Mouse (Mus musculus) midbrain, embryonic 13.5 days (tissue): ENCODE measurements at regions not wholly inside any gene's neighbourhood (a gene's known extent, or its start where the extent isn't known, plus 50 kb on each side); places are given as distances from the start of the nearest gene placed in this dataset.

Experiments
- ATAC-seq: fragments of 200-750 bp; cut with Nextera tagmentation; 2 replicates; pipeline ENCODE4 v1.8.0; 2017; ENCODE audit warnings: mild to moderate bottlenecking, moderate TSS enrichment, moderate library complexity
- H3K27ac ChIP-seq: fragments of 300-500 bp; sonication (generic); 2 replicates; pipeline ENCODE4 v1.5.1; 2015; ENCODE audit warnings: inconsistent platforms, mild to moderate bottlenecking, moderate library complexity
- H3K27me3 ChIP-seq: fragments of 300-500 bp; sonication (generic); 2 replicates; pipeline ENCODE4 v1.6.1; 2015; ENCODE audit warnings: mild to moderate bottlenecking, inconsistent platforms
- H3K36me3 ChIP-seq: fragments of 300-500 bp; sonication (generic); 2 replicates; pipeline ENCODE4 v1.6.1; 2015; ENCODE audit warnings: mild to moderate bottlenecking, inconsistent platforms
- H3K4me1 ChIP-seq: fragments of 300-500 bp; sonication (generic); replicated peaks from 2 replicates; pipeline ENCODE4 v1.6.1; 2015; ENCODE audit warnings: inconsistent platforms
- H3K4me2 ChIP-seq: fragments of 300-500 bp; sonication (generic); replicated peaks from 2 replicates; pipeline ENCODE4 v1.6.1; 2015; ENCODE audit warnings: moderate library complexity, mild to moderate bottlenecking, inconsistent platforms
- H3K4me3 ChIP-seq: fragments of 300-500 bp; sonication (generic); replicated peaks from 2 replicates; pipeline ENCODE4 v1.5.1; 2015; ENCODE audit warnings: mild to moderate bottlenecking, inconsistent platforms
- H3K9ac ChIP-seq: fragments of 300-500 bp; sonication (generic); replicated peaks from 2 replicates; pipeline ENCODE4 v1.6.1; 2015; ENCODE audit warnings: mild to moderate bottlenecking, inconsistent platforms
- H3K9me3 ChIP-seq: fragments of 300-500 bp; sonication (generic); 2 replicates; pipeline ENCODE4 v1.6.1; 2016; ENCODE audit warnings: mild to moderate bottlenecking, inconsistent platforms
- WGBS: fragments of 180-500 bp; shearing (Covaris S2); methylation state at CpG from one replicate; pipeline ENCODE4 v1.1.7; 2015; 5-methylcytosine and 5-hydroxymethylcytosine counted together

DNA sequence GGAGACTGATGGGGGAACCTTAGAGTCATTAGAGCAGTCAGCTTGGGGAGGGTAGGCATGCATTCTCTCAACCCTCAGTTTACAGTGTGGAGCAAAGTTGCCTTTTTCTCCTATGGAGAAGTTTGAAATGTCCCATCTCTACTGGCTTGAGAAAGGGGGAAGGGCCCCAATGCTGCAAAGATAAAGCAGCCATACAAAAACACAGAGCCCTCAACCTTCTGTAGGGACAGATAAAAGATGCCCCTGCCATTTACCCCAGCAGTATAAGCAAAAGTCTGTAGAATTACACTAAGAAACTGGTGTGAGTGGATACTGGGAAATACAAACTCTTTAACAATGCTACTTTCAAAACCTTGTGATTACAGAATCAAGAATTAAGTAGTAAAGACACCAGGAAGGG lies 71.9 kb upstream of the Tmem215 start:
- H3K4me1 ChIP-seq: no peaks in the 10 kb centered on the region
- no peaks in the 10 kb centered on the region for H3K36me3 ChIP-seq
- H3K27me3 ChIP-seq: no peaks in the 10 kb centered on the region
- H3K9me3 ChIP-seq: no peaks in the 10 kb centered on the region
- no peak for ATAC-seq
- no peak overlapping the region for H3K4me3 ChIP-seq
- no peak overlapping the region for H3K27ac ChIP-seq
- H3K9ac ChIP-seq: no peak overlapping the region
- H3K4me2 ChIP-seq: no peak overlapping the region

DNA sequence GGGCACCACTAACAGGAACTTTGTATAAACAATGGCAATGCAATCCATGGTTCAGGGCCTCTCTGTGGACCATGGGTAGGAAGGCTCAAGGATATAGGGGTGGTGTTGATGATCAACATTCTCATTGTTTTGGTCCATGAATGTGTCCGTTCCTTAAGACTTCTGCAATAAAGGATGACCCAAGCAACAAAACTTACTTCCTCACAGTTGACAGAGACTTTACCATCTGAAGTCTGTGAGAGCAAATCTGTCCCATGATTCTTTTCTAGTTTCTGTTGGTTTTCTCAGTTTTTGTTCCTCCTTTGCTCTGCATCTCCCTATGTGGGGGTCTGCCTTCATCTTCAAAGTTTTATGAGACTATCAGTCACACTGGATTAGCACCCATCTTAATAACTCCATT lies 81.8 kb upstream of the Tmem215 start:
- ATAC-seq: no peak
- Histone ChIP-seq H3K27me3 (no peaks in the 10 kb centered on the region), H3K9ac (no peak overlapping the region), H3K9me3 (no peaks in the 10 kb centered on the region), H3K4me3 (no peak overlapping the region), H3K36me3 (no peaks in the 10 kb centered on the region), H3K4me2 (no peak overlapping the region), H3K4me1 (no peaks in the 10 kb centered on the region), H3K27ac (no peak overlapping the region)
- WGBS: 94% methylated on average over 1 of the region's 1 CpGs

GRCm38 (mm10) chr4:40385284-40385683 lies 86.7 kb upstream of the Tmem215 start:
- H3K9me3 ChIP-seq: no peaks in the 10 kb centered on the region
- no peaks in the 10 kb centered on the region for H3K27me3 ChIP-seq
- no peaks in the 10 kb centered on the region for H3K36me3 ChIP-seq
- no peaks in the 10 kb centered on the region for H3K4me1 ChIP-seq
- WGBS: 65% methylated on average over 9 of the region's 9 CpGs
- no peak overlapping the region for H3K9ac ChIP-seq
- no peak overlapping the region for H3K4me2 ChIP-seq
- H3K4me3 ChIP-seq: no peak overlapping the region
- H3K27ac ChIP-seq: no peak overlapping the region
- no peak for ATAC-seq

DNA sequence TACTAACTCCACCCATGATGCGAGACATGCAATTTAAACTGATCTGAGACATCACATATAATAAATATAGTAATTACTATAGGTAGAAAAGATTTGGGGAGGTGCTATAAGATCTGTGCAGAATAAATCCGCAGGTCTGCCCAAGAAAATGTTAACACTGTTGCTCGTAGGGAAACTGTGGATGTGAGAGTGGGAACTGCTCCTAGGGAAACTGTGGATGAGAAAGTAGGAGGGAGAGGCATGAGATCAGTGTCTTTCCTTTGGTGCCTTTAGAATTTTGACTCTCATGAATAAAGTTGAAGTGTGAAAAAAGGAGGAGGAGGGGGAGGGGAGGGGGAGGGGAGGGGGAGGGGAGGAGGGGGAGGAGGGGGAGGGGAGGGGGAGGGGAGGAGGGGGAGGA lies 87.3 kb upstream of the Tmem215 start:
- Histone ChIP-seq H3K4me1 (no peaks in the 10 kb centered on the region), H3K4me2 (no peak overlapping the region), H3K27me3 (no peaks in the 10 kb centered on the region), H3K27ac (no peak overlapping the region), H3K9ac (no peak overlapping the region), H3K4me3 (no peak overlapping the region), H3K36me3 (no peaks in the 10 kb centered on the region), H3K9me3 (no peaks in the 10 kb centered on the region)
- WGBS: 92% methylated on average over 3 of the region's 3 CpGs
- ATAC-seq: no peak

- Histone ChIP-seq H3K36me3 (no peaks in the 10 kb centered on the region), H3K4me1 (no peaks in the 10 kb centered on the region), H3K4me2 (no peak overlapping the region), H3K27me3 (no peaks in the 10 kb centered on the region), H3K4me3 (no peak overlapping the region), H3K9me3 (no peaks in the 10 kb centered on the region), H3K9ac (no peak overlapping the region), H3K27ac (no peak overlapping the region)
- WGBS: 84% methylated on average over 8 of the region's 8 CpGs
- ATAC-seq: no peak
These were observed 91.7 kb upstream of the Tmem215 start for GRCm38 (mm10) chr4:40380309-40380708.

- Histone ChIP-seq H3K36me3 (no peaks in the 10 kb centered on the region), H3K27me3 (no peaks in the 10 kb centered on the region), H3K9ac (no peak overlapping the region), H3K4me3 (no peak overlapping the region), H3K4me2 (no peak overlapping the region), H3K9me3 (no peaks in the 10 kb centered on the region), H3K27ac (no peak overlapping the region), H3K4me1 (no peaks in the 10 kb centered on the region)
- ATAC-seq: no peak; the same call in 1 of the 2 replicates
- 80% methylated on average over 9 of the region's 9 CpGs for WGBS
These were observed 96.4 kb upstream of the Ndufb6 start for GRCm38 (mm10) chr4:40375439-40376154.

- Histone ChIP-seq H3K4me1 (no peaks in the 10 kb centered on the region), H3K4me3 (no peak overlapping the region), H3K27me3 (no peaks in the 10 kb centered on the region), H3K27ac (no peak overlapping the region), H3K9ac (no peak overlapping the region), H3K4me2 (no peak overlapping the region), H3K9me3 (no peaks in the 10 kb centered on the region), H3K36me3 (no peaks in the 10 kb centered on the region)
- 91% methylated on average over 2 of the region's 2 CpGs for WGBS
- ATAC-seq: no peak
These were observed 95.0 kb upstream of the Ndufb6 start for GRCm38 (mm10) chr4:40374213-40374612.

DNA sequence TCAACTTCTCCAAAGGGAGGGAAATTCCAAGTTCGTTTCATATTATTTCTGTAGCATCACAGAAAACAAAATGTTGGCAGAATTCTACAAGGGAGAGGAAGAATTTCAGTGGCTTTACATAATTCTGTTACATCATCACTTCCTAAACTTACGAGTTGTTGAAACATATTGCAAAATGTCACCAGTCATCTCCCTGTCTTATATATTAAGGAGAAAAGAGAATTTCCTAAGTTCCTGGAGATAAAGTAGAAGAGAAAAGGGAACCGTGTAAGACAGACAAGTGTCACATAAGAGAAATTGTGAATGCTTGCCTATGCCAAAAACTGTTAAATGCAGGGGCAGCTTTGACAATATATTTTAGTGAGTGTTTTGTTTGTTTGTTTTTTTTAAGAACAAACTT lies 85.1 kb upstream of the Ndufb6 start:
- WGBS: 84% methylated on average over 3 of the region's 3 CpGs
- no peaks in the 10 kb centered on the region for H3K36me3 ChIP-seq
- no peaks in the 10 kb centered on the region for H3K4me1 ChIP-seq
- no peaks in the 10 kb centered on the region for H3K9me3 ChIP-seq
- H3K4me2 ChIP-seq: no peak overlapping the region
- ATAC-seq: no peak
- no peak overlapping the region for H3K9ac ChIP-seq
- no peak overlapping the region for H3K27ac ChIP-seq
- H3K27me3 ChIP-seq: no peaks in the 10 kb centered on the region
- H3K4me3 ChIP-seq: no peak overlapping the region

- WGBS: 67% methylated on average over 3 of the region's 3 CpGs
These were observed 80.1 kb upstream of the Ndufb6 start for GRCm38 (mm10) chr4:40359307-40359706.

DNA sequence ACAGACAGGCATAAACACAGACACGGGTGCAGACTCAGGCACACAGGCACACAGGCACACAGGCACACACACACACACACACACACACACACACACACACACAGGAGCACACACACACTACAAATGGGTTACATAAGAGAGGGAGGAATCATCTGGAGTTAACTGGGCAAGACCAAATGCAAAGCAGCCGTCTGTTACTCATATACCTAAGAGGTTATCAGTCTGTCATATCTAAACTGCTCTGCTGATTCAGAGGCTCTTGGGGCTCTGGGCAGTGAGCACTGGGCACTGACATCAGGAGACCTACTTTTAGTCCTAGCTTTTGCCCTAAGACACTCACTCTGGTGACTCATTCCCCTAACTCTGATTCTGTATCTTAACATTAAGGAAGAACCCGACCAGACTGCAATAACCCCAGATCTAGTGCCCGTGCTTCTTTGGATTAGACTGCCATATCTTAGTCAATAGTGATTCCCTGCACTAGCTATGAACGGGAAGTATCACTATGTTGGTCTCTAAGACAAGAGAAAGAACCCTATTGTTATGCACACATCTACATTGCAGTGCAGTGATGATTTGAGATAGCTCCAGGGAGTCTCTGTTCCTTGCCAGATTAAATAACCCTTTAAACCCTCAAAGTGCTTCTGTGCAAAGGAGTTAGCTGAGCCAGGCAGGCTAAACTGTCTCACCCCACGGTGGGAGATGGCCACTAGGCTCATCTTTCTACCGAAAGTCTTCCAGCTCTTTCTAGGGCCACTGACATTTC lies 78.0 kb upstream of the Ndufb6 start:
- no peaks in the 10 kb centered on the region for H3K36me3 ChIP-seq
- no peak overlapping the region for H3K27ac ChIP-seq
- no peak overlapping the region for H3K4me3 ChIP-seq
- H3K9me3 ChIP-seq: no peaks in the 10 kb centered on the region
- H3K4me1 ChIP-seq: no peaks in the 10 kb centered on the region
- WGBS: 54% methylated on average over 7 of the region's 7 CpGs
- H3K4me2 ChIP-seq: no peak overlapping the region
- no peaks in the 10 kb centered on the region for H3K27me3 ChIP-seq
- ATAC-seq: no peak
- H3K9ac ChIP-seq: no peak overlapping the region

More at GRCm38 (mm10) chr4:40359307-40359706, 80.1 kb upstream of the Ndufb6 start:
- no peaks in the 10 kb centered on the region for H3K9me3 ChIP-seq
- ATAC-seq: peak; percentile 65; the same call in 1 of the 2 replicates
- H3K27me3 ChIP-seq: no peaks in the 10 kb centered on the region
- no peaks in the 10 kb centered on the region for H3K4me1 ChIP-seq
- H3K9ac ChIP-seq: no peak overlapping the region
- H3K27ac ChIP-seq: no peak overlapping the region
- no peak overlapping the region for H3K4me3 ChIP-seq
- no peaks in the 10 kb centered on the region for H3K36me3 ChIP-seq
- no peak overlapping the region for H3K4me2 ChIP-seq

DNA sequence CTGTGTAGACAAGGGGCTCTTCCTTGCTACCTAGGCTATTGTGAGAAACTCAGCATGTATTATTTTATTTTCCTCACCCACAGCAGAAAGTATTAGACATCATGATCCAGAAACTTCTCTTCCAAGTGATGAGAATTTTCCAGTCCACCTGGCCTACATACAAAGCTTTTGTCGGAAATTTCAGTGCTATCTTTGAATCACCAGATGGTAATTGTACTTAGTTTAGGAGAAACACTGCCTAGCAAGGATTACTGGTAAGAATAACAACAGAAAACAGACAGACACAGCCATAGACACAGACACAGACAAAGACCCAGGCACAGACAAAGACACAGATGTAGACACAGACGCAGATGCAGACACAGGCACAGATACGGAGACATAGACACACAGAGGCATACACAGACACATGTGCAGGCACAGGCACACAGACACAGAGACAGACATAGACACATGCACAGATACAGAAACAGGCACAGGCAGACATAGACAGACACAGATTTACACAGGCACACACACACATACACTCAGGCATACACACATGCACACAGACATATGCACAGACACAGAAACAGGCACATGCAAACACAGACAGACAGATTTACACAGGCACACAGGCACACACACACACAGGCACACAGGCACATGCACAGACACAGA lies 76.7 kb upstream of the Ndufb6 start:
- no peak overlapping the region for H3K4me2 ChIP-seq
- 70% methylated on average over 3 of the region's 3 CpGs for WGBS
- H3K4me3 ChIP-seq: no peak overlapping the region
- no peaks in the 10 kb centered on the region for H3K9me3 ChIP-seq
- H3K27ac ChIP-seq: no peak overlapping the region
- H3K9ac ChIP-seq: no peak overlapping the region
- no peaks in the 10 kb centered on the region for H3K36me3 ChIP-seq
- ATAC-seq: no peak
- H3K27me3 ChIP-seq: no peaks in the 10 kb centered on the region
- H3K4me1 ChIP-seq: no peaks in the 10 kb centered on the region

- Histone ChIP-seq H3K4me3 (no peak overlapping the region), H3K9ac (no peak overlapping the region), H3K27me3 (no peaks in the 10 kb centered on the region), H3K4me2 (no peak overlapping the region), H3K36me3 (no peaks in the 10 kb centered on the region), H3K9me3 (no peaks in the 10 kb centered on the region), H3K4me1 (no peaks in the 10 kb centered on the region), H3K27ac (no peak overlapping the region)
- no peak for ATAC-seq
- 82% methylated on average over 3 of the region's 3 CpGs for WGBS
These were observed 75.2 kb upstream of the Ndufb6 start for GRCm38 (mm10) chr4:40354456-40354855.
